Mouse (Mus musculus) thymus, postnatal 4 days (tissue): ENCODE results near the gene Trpm3.
"Not testable (repeated sequence)": the region's sequence is repeated elsewhere in the genome, so short reads cannot be mapped to it uniquely, and the experiment has no call there.

Experiments used
- DNase-seq: peaks from one replicate; pipeline ENCODE4 v3.0.0; 2021

Gene Trpm3

DNA sequence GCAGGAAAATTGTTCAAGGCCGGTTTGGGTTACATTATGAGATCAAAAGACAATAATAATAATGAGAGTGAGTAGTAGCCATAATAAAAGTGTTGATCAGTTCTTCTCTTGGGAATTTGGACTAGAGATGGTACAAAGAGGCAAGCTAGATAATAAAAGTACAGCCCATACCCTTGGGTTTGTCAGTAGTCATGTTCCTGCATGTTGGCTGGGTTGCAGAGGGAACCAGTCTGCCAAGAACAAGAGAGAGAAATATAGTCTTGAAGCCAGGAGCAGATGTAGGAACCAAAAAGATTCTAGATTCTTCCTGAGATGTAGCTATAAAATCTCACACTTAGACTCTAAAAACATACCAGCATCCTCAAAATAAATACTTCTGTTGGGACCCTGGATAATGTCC, 861.4 kb downstream of the Trpm3 start:
- DNase-seq: no peak

DNA sequence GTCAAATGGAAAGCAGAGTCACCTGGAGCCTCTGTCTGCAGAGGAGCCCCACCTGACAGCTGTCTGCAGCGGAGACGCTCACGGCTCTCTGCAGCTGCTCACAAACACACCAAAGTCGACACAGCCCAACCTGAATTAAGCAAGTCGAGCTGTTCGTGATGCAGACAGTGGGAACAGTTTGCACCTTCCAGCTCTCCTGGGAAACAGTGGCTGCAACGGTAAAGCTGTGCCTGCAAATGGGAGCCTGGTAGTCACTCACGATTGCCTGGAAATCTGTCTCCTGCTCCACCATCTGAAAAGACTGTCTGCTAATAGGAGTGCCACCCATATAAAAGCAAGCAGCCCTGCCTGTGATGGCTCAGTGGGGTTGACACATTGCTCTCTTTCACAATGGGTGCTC, 865.0 kb downstream of the Trpm3 start:
- DNase-seq: no peak

DNA sequence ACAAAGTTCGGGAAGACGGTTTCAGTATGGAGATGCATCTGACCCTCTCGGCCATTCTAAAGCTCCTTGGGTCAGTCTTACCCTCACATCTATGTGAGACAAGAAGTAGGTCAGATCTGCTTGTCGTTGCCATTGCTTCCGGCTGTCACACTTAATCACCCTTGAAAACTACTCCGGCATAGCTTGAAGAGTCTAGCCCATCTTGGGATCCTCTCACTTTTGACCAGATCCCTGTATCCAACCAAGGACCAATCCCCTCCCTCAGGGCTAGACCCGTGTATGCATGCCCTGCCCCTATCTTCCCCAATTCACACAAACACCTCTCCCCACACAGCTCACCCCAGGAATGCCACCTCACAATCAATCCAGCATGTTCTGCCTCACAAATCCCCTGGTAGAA, 867.0 kb downstream of the Trpm3 start:
- no peak for DNase-seq

DNA sequence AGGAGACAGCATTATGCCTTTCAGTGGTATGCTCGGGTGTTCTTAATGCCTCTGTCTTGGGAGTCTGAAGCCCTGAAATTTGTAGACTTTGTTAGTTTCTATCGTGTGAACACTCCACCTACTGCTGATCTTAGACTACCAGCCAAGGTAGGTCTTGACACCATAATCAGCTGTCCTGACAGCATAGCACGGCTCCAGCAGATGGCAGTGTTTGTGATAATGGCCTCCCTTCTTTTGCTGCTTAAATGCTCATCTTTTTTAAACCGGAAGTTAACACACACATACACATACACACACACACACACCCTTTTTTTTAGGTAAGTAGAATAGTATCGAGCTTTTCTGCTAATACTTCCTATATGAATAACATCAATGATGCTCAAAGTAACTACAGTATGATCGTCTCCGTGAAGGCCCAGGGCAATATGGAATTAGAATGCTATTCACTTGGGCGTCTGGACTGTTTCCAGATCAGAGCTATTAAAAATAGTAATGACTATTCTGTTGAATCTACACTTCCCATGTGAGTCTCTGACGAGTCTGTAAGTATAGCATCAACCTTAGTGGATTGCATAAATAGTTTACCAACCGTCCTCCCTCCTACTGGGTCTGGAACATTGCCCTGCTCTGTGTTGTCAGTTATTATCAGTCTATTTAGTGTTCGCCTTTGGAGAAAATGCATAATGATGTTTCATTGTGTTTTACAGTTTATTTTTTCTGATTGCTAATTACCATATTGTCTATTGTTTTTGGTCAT, 867.8 kb downstream of the Trpm3 start:
- peak; percentile 49 for DNase-seq

DNA sequence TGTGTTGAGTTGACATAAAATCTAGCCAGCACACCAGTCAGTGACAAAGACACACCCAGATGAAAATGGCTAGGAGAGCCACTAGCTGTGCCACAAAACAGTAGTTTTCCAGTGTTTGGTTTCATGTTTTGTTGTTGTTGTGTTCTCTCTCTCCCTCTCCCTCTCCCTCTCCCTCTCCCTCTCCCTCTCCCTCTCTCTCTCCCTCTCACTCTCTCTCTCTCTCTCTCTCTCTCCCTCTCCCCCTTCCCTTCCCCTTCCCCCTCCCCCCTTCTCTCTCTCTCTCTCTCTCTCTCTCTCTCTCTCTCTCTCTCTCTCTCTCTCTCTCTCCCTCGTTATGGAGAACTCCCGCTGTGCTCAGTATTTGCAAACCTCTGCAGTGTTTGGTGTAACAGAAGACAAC, 874.8 kb downstream of the Trpm3 start:
- no peak for DNase-seq

DNA sequence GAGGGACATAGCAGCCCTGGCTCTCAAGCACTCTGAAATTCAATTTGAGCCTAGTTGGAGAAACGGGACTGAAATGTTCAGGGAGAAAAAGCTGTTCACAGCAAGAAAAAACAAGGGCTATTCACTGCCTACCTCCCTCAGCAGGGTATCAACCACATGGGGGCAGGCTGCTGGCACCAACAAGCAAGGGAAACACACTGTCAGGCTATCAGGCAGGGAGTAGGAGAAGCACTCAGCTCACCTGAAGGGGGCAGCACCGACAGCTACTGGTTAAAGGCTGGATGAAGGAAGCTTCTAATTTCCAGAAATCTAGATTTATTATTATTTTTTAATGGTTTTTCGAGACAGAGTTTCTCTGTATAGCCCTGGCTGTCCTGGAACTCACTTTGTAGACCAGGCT, 876.7 kb downstream of the Trpm3 start:
- peak; percentile 31 for DNase-seq

DNA sequence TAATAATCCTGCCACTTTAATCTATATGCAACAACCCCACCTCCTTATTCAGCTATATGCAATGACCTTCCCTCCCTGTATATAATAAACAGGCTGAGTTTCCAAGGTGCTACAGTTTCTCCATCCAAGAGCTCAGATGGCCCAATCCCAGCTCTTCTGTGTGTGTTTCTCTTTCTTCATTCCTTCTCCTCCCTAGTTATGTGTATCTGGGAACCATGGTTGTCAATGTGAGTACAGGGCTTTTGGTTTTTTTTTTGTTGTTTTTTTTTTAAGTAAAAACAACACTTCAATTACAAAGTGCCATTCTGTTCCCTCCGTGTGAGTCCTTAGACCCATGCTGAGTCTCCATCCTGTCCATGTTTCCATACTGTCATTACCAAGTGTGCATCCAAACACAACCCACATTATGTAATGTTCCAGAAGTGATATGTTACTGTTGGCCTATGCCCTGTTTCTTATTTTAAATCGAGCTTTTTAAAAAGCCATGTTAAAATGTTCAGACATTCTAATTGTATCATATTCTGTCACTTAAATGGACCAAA, 879.4 kb downstream of the Trpm3 start:
- DNase-seq: no peak

DNA sequence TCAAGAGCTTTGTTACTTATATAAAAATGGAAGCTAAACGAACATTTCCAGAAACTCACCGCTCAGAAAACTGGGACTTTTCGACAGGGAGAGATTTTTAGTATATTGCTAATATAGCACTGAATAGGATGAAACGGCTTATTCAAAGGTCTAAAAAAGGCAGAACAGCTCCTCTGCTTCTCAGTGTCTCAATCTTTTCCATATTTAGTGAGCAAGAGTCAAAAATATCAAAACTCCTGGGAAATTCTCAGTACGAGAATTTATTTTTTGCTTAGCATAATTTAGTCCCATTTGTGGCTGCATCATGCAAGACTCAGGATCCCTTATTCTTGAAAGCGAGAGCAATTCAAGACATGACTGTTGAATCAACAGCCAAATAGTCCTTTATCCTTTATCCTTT, 884.1 kb downstream of the Trpm3 start:
- DNase-seq: no peak

DNA sequence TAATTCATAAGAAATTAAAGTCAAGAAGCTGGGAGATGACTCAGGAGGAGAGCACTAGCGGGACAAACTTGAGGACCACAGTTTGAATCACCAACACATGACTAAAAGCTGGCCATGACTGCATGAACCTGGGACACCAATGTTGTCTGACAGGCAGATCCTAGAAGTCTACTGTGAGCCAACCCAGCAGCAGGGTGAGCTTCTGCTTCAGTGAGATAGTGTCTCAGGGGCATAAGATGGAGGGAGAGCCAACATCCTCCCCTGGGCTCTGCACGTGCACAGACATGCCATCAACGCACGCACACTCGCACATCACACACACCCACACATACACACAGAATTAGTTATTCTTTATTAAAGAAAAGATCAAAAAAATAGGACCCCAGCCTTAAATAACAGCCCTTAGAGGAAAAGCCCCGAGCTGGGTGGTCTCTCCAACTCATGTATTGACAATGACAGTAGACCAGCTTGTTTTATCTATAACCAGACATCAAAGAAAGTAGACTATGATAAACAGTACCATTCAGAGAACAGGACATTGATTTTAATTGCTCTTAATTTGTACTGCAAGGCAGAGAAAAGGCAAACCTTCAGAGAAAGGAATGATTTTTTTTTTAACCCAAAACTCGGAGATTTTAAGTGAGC, 884.6 kb downstream of the Trpm3 start:
- DNase-seq: no peak

DNA sequence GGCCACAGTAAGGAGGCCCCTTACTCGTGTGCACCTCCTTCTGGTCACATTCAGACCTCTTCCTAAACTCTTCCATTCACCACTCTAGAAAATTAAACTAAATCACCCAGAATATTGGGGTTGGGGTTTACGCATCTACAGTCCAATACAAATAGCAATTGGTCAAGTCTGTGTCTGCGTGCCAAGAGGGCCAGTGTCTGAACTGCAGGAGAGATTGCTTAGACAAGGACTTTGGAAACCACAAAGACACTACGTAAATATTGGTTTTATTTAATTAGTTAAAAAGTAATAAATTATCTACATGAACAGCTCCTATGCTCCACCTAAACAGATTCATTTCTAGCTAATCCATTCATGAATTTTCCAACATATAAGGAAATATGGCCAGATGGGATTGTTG, 886.0 kb downstream of the Trpm3 start:
- DNase-seq: no peak

DNA sequence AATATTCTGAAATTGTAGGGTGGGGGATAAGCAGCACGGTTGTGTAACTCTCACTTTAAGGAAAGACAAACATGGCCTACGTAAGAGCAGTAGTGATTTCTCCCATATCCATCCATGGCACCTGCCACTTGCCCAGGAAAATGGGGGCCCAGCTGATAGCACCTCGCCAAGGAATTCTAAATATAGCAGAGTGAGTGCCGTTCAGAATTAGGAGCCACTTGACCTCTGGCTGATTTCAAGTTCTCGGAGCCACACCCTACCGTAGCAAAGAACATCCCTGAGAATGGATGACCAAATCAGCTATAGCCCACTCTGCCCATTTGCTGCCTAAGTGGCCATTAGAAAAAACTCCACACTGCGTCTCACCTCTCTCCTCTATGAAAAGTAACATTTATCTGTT, 887.6 kb downstream of the Trpm3 start:
- DNase-seq: no peak

DNA sequence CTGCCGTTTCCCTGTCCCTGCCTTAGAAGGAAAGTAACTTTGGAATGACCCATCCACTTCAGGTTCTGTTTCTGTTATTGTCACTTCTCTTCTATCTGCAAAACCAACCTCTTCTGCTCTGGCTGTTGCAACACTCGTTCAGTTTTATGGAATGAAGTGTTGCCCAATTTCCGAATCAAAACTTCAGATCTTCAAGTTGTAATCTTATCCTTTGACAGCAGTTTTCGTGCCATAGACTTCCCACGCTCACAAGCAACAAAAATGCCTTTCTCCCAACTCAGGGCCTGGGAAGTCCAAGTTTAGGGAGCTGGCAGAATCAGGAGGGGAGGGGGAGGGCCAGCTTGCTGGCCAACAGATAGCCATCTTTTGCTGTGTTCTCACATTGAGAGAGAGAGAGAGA, 889.4 kb downstream of the Trpm3 start:
- no peak for DNase-seq

DNA sequence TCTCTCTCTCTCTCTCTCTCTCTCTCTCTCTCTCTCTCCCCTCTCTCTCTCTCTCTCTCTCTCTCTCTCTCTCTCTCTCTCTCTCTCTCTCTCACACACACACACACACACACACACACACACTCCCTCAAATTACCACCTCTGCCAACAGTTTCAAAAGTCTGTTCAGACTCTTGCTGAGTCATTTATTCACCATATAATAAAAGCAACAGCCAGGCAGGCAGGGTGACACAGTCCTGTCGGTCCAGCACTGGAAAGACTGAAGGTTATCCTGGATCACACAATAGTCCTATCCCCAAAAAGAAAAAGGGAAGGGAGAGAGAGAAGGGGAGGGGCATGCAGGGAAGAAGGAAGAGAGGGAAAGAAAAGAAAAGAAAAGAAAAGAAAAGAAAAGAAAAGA, 894.5 kb downstream of the Trpm3 start:
- DNase-seq: not testable (repeated sequence)

DNA sequence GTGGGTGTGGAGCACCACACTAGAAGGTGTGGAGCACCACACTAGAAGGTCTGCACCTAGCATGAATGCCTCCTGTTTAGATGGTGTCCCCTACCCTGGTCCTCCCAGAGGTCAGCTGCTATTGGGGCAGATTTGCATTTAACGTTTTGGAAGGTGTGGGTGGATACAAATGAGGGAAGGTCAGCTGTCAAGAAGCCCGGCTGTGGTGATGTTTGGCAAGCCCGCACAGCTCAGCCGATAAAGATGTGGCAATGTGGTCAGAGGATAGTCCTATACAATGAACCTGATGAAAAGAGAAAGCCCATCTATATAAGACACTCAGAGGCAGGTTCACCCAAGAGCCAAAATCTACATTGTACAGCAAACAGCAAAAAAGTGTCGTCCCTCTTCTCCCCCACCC, 895.3 kb downstream of the Trpm3 start:
- no peak for DNase-seq

DNA sequence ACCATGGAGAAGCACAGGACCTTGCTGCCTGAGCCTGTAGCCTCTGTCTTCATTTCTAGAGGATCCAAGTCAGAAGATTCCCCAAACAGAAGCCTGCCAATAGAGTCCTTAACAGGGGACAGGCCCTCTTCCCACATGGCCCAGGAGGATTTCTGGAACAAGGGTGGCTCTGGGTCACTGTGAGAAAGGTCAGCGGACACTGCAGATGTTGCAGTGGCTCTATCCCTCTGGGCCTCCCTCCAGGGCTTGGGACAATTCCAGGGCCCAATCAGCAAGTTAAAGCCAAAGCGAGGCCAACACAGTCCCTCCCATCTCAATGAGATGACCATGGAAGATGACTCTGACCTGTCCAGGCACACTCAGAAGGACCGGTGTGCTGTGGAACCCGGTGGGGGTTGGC, 896.1 kb downstream of the Trpm3 start:
- no peak for DNase-seq

DNA sequence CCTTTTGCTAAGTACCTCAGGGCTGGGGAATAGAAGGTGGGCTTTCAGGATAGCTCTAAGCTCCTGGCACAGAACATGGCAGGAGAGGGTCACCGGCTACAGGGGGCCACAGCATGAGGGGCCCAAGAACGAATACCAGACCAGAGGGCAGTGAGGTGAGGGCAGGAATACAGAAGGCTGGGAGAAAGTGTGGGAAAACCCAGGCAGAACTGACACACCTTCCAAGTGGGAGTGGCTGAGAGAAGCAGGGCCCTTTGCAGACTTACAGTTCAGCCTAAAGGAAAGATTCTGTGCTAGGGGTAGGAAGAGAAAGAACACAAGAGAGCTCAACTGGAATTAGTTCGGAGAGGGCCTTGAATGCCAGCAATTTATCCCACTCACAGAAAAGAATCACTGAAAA, 896.9 kb downstream of the Trpm3 start:
- no peak for DNase-seq

DNA sequence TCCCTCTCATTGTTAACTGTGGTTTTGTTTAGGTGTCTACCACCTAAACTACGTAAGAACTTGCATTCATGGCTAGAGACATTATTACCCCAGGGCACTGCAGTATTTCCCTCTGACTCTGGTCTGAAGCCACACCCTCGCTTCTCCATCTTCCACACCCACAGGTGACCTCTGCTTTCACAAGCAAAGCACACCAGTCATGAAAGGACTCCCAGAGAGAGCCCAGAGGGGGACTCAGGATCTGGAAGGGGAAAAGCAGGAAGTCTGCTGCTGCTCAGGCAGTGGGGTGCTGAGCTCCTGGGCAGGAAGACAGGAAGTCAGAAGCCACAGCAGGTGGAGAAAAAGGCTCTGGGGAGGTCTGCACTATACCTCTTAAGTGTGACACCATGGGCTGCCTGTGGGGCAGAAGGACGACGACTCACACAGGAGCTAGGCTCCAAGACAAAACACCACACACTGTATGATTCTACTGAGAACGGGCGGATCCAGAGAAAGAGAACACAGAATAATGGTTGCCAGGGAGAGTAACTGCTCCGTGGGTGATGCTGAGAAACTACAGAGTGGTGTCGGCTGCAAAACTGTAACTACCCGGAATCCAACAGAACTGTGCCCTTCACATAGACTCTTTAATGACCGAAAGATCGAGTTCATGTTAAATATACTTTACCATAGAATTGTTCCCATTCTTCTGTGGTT, 898.1 kb downstream of the Trpm3 start:
- no peak for DNase-seq

DNA sequence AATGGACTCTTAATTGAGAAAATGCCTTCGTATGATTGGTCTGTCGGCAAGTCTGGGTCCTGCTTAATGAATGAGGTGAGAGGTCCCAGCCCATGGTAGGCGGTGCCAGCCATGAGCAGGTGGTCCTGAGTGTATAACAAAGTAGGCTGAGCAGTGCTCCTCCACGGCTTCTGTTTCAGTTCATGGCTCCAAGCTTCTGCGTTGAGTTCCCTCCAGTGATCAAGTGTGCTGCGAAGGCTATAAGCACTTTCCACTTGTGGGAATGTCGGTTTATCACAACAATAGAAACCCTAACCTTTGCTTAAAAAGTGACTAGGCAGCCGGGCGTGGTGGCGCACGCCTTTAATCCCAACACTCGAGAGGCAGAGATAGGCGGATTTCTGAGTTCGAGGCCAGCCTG, 898.7 kb downstream of the Trpm3 start:
- no peak for DNase-seq

DNA sequence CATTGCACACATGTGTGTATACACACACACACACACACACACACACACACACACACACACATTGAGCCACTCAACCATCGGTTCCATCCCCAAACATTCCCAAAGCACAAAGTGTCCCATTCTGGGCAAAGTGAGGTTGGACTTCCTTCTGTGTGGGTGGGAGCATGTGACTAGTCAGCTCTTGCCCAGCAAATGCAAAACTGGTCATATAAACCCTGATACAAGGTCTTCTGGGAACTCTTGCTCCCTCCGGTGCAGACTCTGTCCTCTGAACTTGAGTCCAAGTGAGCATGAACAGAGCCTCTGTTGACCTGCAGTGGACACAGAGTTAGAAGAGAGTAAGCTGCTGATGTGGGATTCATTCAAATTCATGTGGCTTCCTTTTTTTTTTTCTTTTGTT, 899.5 kb downstream of the Trpm3 start:
- DNase-seq: no peak

DNA sequence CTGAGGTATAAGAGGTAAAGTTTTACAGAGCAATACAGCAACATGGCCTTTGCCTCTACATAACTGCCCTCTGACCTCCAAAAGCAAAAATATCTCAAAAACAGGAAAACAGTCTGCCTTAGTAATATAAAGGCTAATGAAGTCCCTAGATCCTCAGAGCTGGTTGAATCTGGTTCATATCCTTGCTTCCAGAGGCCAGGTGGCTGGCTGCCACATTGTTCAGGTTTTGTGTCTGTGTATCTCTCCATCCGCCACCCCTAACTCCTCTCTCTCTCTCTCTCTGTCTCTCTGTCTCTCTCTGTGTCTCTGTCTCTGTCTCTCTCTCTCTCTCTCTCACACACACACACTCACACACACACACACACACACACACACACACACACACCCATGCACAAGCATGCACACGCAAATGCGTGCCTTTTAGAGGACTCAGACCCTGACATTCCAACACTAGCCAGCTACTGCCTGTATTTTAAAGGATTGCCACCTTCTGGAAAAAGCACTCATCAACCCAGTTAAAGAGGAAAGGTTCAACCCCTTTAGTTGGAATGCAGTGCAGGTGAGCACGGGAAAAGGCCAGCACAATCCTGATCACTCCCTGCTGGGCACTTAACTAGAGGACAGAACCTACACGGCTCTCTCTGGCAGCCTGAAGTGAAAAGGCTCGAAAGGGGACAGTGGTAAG, 902.8 kb downstream of the Trpm3 start:
- DNase-seq: no peak

DNA sequence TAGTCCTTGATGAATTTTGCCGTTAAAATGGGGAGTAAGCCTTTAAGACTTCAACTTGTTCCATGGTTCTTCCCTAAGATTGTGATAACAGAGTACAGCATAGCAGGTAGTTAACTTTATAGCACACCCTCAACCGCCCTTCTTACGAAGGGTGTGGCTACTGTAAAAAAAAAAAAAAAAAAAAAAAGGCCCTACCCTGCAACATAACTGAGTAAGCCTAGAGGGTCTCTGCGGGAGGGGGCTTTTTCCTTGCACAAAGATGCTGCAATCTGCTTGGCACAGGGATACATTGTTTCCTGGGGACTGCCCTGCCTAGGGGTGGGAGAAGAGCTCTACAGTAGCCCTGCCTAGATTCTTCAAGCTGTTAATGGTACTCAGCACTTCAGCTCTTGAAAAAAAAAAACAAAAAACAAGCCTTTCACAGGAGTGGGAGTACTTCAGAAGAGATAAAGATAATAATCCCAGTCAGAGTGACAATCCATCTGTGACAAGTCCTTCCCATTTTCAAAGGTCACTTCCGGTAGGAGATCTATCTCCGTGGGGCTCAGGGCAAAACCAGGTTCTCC, 903.4 kb downstream of the Trpm3 start:
- no peak for DNase-seq

DNA sequence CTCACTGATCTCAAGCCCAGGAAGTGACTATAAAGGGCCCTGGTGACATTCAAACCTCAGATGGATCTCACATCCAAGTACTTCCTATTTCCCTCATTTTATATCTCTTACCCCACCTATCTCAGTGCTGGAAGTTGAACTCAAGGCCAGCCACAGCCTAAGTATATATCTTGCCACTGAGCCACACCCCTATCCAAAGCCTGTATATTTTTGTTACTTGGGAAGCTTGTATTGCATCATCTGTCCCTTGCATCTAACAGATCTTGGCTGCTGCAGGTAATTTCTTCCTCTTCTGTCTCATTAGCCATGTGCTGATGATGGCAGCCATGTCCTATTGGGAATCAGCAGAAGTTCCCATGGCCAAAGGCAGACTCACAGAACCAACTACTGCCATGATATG, 904.9 kb downstream of the Trpm3 start:
- no peak for DNase-seq
